Mouse (Mus musculus) heart, adult 2 months (tissue): ENCODE data around the gene C030005K15Rik.

Source experiments
- EP300 ChIP-seq: fragments of 200-500 bp; IDR thresholded peaks from 2 replicates; pipeline ENCODE4 v1.6.1; 2011; ENCODE audit warnings: low read depth, low read length, control low read depth; ENCODE audit not compliant: insufficient read depth
- POLR2A ChIP-seq: fragments of 200-500 bp; IDR thresholded peaks from 2 replicates; pipeline ENCODE4 v1.6.1; 2011; ENCODE audit warnings: mild to moderate bottlenecking, low read depth, low read length, control low read depth; ENCODE audit not compliant: insufficient read depth

DNA sequence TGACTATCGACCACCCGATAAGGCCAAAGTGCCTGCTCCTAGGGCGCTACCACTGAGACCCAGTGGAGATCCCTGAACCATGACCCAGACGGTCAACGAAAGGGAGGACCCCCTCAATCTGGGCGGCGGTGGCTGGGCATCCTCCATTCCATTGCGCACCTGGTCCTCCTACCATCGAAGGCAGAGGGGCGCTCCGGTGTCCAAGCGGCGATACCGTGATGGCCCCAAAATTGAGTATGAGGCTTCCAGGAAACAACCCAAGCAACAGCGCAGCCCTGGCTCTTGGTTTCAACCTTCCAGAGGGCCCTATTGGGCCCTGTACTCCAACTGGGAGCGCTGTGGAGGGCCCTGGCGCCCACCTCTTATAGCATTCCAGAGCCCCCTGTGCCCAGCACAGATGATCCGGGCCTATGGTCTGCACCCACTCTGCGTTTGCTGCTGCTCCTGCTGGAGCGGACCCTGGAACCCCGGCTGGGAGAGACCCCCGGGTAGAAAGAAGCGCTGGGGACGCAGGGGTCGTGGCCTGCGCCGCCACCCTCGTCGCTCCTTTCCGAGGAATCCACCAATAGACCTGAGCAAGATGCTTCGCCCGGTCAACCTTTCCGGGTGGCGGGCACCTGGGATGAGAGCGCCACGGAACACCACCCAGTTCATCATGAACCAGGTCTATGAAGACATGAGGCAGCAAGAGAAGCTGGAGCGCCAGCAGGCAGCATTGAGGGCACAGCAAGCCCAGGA is 33.0 kb downstream of the C030005K15Rik start:
- TF ChIP-seq EP300 = no peak
- no peak for TF ChIP-seq POLR2A
